Mouse (Mus musculus) induced T-regulatory cell, adult 2 months (primary cell): ENCODE measurements around the gene Zfp629.

ENCODE experiments used
- DNase-seq: peaks from one replicate; pipeline ENCODE4 v3.0.0-alpha.2; 2012; ENCODE audit warnings: low read depth

Zfp629 gene

DNA sequence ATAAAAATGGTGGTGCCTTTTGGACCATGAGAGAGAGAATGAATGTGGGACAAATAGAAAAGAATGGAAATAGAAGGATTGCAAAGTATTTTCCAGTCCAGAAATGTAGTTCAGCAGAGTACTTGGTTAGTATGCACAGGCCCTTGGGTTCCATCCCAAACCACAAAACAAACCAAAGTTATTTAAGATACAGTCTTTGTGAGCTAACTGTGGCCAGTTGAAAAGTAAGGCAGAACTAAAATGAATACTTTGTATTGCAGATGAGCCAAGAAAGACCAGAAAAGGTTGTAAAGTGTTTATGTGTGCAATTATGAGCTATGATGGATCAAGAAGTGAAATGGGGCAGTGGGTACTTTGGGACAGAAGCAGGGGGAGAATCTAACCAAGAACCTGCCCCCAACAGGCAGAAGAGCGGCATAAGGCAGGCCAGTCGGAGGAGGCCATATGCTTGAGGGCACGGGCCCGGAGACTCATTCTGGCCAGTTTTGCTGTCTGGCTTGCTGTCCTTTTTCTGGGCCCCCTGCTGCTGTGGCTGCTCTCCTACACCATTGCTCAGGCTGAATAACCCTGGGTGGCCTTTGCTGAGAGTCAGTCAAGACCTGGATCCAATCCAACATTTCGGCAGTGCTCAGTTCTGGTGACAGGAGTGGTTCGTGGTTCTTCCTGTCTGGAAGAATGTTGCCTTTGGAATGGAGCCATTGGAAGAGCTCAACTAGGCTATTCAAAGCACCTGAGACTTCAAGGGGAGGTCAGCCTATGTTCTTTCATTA is 51.0 kb downstream of the Zfp629 start:
- no peak for DNase-seq

DNA sequence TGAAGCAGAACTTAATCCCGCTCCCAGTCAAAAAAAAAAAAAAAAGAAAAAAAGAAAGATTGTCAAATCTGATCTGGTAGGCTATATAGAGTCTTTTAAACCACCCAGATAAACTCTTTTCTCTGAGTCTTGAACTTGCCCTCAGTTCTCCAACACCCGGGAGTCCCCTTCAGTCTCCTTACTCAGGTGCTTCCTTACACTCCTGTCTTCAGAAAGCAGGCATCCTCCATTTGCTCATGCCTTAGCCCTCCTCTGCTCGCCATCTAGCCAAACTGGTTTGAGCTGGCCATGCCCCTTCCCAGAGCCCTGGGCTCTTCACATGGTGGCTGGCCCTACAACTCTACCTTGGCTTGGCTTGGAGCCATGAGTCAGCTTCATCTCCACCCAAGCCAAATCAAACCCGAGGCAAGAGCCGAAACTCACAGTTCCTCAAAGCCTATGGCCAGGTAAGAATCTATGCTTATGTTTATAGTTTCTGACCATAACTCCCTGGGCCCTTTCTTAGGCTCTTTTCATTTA is 54.2 kb downstream of the Zfp629 start, which contains the start of gene Tmem265:
Tmem265 (plus strand) TSS at position 51 of the 519 bp plus-strand sequence.
- DNase-seq, result no peak

GRCm38 (mm10) chr7:127560580-127560979 is 55.0 kb downstream of the Zfp629 start:
- DNase-seq, result no peak
